Mouse (Mus musculus): ENCODE data around the gene B3galt4. TPM values are rescaled to one million over a fixed set of nuclear protein-coding genes. Genes with fewer than 3 reads are reported as not detected.
"Not testable (repeated sequence)": the region's sequence is repeated elsewhere in the genome, so short reads cannot be mapped to it uniquely, and the experiment has no call there.

Gene B3galt4
- polyA plus RNA-seq, 1 experiment, result 11.4 TPM

- TF ChIP-seq CTCF (IDR thresholded peaks at IDR 0.05; ENCODE audit: insufficient read depth, low read length), result peak; percentile 68
- peaks cover 15% of the 10 kb centered on the region for H3K4me1 ChIP-seq (ENCODE audit: control insufficient read depth, insufficient read depth, low read length)
- DNase-seq, result peak; percentile 65
- WGBS, result 5% methylated on average over 8 of the region's 8 CpGs
- not testable (repeated sequence) for H3K4me3 ChIP-seq (replicated peaks; ENCODE audit: extremely low read depth, low read depth, low read length)
Measured at GRCm38 (mm10) chr17:33982136-33982535, 30.8 kb upstream of the B3galt4 start.

- peak; percentile 34; the same call in 1 of the 2 replicates for TF ChIP-seq CTCF (IDR thresholded peaks at IDR 0.05; ENCODE audit: insufficient read depth, low read length)
- peak; percentile 64; the same call in 1 of the 2 replicates for TF ChIP-seq POLR2A (IDR thresholded peaks at IDR 0.05; ENCODE audit: borderline replicate concordance, extremely low read depth, low read depth, low read length)
- WGBS, result under 1% methylated on average over 27 of the region's 27 CpGs
- peak; percentile 73 for DNase-seq
Measured at GRCm38 (mm10) chr17:33981192-33981909, 30.1 kb upstream of the B3galt4 start.

GRCm38 (mm10) chr17:33980181-33981035 lies 29.1 kb upstream of the B3galt4 start:
- DNase-seq, result no peak
- WGBS, result 69% methylated on average over 19 of the region's 19 CpGs
- Histone ChIP-seq H3K4me3 (replicated peaks; ENCODE audit: extremely low read depth, low read depth, low read length) (no peak overlapping the region), H3K4me1 (ENCODE audit: control insufficient read depth, insufficient read depth, low read length) (peaks cover 15% of the 10 kb centered on the region)
- no peak for TF ChIP-seq CTCF (IDR thresholded peaks at IDR 0.05; ENCODE audit: insufficient read depth, low read length)
- no peak for TF ChIP-seq POLR2A (IDR thresholded peaks at IDR 0.05; ENCODE audit: borderline replicate concordance, extremely low read depth, low read depth, low read length)

More at GRCm38 (mm10) chr17:33981192-33981909, 30.1 kb upstream of the B3galt4 start:
- peak overlapping the region; percentile 58 for H3K4me3 ChIP-seq (replicated peaks; ENCODE audit: extremely low read depth, low read depth, low read length)
- peaks cover 15% of the 10 kb centered on the region for H3K4me1 ChIP-seq (ENCODE audit: control insufficient read depth, insufficient read depth, low read length)

- no peak for TF ChIP-seq CTCF (IDR thresholded peaks at IDR 0.05; ENCODE audit: insufficient read depth, low read length)
- no peak for TF ChIP-seq POLR2A (IDR thresholded peaks at IDR 0.05; ENCODE audit: borderline replicate concordance, extremely low read depth, low read depth, low read length)
- no peak overlapping the region for H3K4me3 ChIP-seq (replicated peaks; ENCODE audit: extremely low read depth, low read depth, low read length)
- 47% methylated on average over 6 of the region's 6 CpGs for WGBS
- H3K4me1 ChIP-seq (ENCODE audit: control insufficient read depth, insufficient read depth, low read length), result peaks cover 15% of the 10 kb centered on the region
- DNase-seq, result no peak
Measured at GRCm38 (mm10) chr17:33979512-33980050, 28.3 kb upstream of the B3galt4 start.

GRCm38 (mm10) chr17:33978631-33979031 lies 27.3 kb upstream of the B3galt4 start:
- under 1% methylated on average over 17 of the region's 17 CpGs for WGBS
- peaks cover 15% of the 10 kb centered on the region for H3K4me1 ChIP-seq (ENCODE audit: control insufficient read depth, insufficient read depth, low read length)
- DNase-seq, result peak; percentile 80
- peak overlapping the region; percentile 81 for H3K4me3 ChIP-seq (replicated peaks; ENCODE audit: extremely low read depth, low read depth, low read length)
- peak; percentile 84; the same call in 1 of the 2 replicates for TF ChIP-seq POLR2A (IDR thresholded peaks at IDR 0.05; ENCODE audit: borderline replicate concordance, extremely low read depth, low read depth, low read length)
- TF ChIP-seq CTCF (IDR thresholded peaks at IDR 0.05; ENCODE audit: insufficient read depth, low read length), result no peak

- TF ChIP-seq CTCF (IDR thresholded peaks at IDR 0.05; ENCODE audit: insufficient read depth, low read length) (no peak), POLR2A (IDR thresholded peaks at IDR 0.05; ENCODE audit: borderline replicate concordance, extremely low read depth, low read depth, low read length) (no peak)
- WGBS, result 3% methylated on average over 57 of the region's 57 CpGs
- Histone ChIP-seq H3K4me3 (replicated peaks; ENCODE audit: extremely low read depth, low read depth, low read length) (peak overlapping the region; percentile 81), H3K4me1 (ENCODE audit: control insufficient read depth, insufficient read depth, low read length) (peaks cover 15% of the 10 kb centered on the region)
- no peak for DNase-seq
Measured at GRCm38 (mm10) chr17:33977861-33978557, 26.7 kb upstream of the B3galt4 start.

- TF ChIP-seq CTCF (IDR thresholded peaks at IDR 0.05; ENCODE audit: insufficient read depth, low read length) (no peak), POLR2A (IDR thresholded peaks at IDR 0.05; ENCODE audit: borderline replicate concordance, extremely low read depth, low read depth, low read length) (no peak)
Measured at GRCm38 (mm10) chr17:33973572-33973971, 22.3 kb upstream of the B3galt4 start.

GRCm38 (mm10) chr17:33972691-33973090 lies 21.4 kb upstream of the B3galt4 start:
- no peak for TF ChIP-seq CTCF (IDR thresholded peaks at IDR 0.05; ENCODE audit: insufficient read depth, low read length)
- TF ChIP-seq POLR2A (IDR thresholded peaks at IDR 0.05; ENCODE audit: borderline replicate concordance, extremely low read depth, low read depth, low read length), result no peak
- no peak for DNase-seq
- Histone ChIP-seq H3K4me3 (replicated peaks; ENCODE audit: extremely low read depth, low read depth, low read length) (no peak overlapping the region), H3K4me1 (ENCODE audit: control insufficient read depth, insufficient read depth, low read length) (no peaks in the 10 kb centered on the region)
- 11% methylated on average over 1 of the region's 1 CpGs for WGBS

More at GRCm38 (mm10) chr17:33973572-33973971, 22.3 kb upstream of the B3galt4 start:
- WGBS, result 67% methylated on average over 3 of the region's 3 CpGs
- H3K4me1 ChIP-seq (ENCODE audit: control insufficient read depth, insufficient read depth, low read length), result no peaks in the 10 kb centered on the region
- DNase-seq, result no peak
- no peak overlapping the region for H3K4me3 ChIP-seq (replicated peaks; ENCODE audit: extremely low read depth, low read depth, low read length)

- no peak for DNase-seq
- Histone ChIP-seq H3K4me1 (ENCODE audit: control insufficient read depth, insufficient read depth, low read length) (no peaks in the 10 kb centered on the region), H3K4me3 (replicated peaks; ENCODE audit: extremely low read depth, low read depth, low read length) (no peak overlapping the region)
- WGBS, result 76% methylated on average over 4 of the region's 4 CpGs
- TF ChIP-seq CTCF (IDR thresholded peaks at IDR 0.05; ENCODE audit: insufficient read depth, low read length), result no peak
- no peak for TF ChIP-seq POLR2A (IDR thresholded peaks at IDR 0.05; ENCODE audit: borderline replicate concordance, extremely low read depth, low read depth, low read length)
Measured at GRCm38 (mm10) chr17:33969394-33969793, 18.1 kb upstream of the B3galt4 start.
